Mouse (Mus musculus) Muller cell, postnatal 12 days (primary cell): ENCODE data around the gene Fbxw4.

ENCODE experiments used
- DNase-seq: peaks from one replicate; pipeline ENCODE4 v3.0.0-alpha.2; 2015; ENCODE audit errors: inconsistent ontology term

Fbxw4 gene

DNA sequence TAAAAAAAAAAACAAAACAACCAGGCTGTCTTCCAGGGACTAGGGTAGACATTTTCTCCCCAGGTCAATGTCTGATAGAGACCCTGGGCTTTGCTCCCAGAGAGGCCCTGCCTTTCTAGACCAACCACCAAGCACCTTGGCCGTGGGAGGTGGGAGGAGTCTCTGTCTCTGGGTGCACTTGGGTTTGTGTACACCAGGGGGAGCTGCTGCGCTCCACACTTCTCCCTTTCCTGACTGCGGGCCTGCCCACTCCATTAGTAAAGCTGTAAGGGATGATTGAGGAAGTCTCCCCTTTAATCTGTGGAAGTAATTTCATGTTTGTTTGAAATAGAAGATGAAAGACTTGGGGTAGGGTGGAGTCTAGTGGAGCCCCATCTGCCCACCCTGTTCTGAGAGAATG is 78.9 kb downstream of the Fbxw4 start:
- peak; percentile 79 for DNase-seq

GRCm38 (mm10) chr19:45580235-45580634 is 79.9 kb downstream of the Fbxw4 start:
- peak; percentile 22 for DNase-seq

DNA sequence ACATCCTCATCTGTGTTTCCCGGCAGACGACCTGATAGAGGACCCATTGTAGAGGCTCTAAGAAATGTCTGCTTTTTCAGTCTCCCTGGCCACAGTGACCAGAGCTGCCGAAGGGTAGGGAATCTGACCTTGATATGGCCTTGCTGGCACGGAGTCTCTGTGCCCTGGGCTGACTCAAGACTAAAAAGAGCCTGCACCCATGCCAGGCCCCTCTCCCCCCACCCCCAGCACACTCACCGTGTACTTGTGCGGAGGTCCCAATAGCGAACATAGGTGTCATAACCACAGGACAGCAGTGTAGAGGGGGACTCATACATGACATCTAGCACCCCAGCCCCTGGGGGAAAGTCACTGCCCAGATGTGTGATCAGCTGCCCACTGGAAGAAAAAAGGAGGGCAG is 80.7 kb downstream of the Fbxw4 start:
- no peak for DNase-seq

GRCm38 (mm10) chr19:45578976-45579375 is 81.1 kb downstream of the Fbxw4 start:
- no peak for DNase-seq

GRCm38 (mm10) chr19:45577141-45577750 is 82.9 kb downstream of the Fbxw4 start:
- no peak for DNase-seq

DNA sequence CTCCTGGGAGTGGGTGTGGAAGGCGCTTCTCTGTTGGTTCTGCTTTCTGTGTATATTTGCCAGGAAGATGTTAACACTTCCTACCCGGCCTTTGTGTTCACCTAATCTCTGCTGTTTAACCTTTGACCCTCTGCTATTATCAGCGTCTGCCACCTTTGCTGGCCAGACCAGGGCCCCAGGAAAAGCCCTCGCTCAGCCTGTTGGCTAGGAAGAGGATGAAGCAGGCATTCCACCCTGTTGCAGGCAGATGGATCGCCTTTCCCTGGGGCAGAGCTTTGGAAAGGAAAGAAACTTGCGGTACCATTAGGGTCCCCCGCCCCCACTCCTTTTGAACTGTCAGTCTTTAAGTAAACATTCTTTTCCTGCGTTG is 84.5 kb downstream of the Fbxw4 start:
- DNase-seq = no peak

DNA sequence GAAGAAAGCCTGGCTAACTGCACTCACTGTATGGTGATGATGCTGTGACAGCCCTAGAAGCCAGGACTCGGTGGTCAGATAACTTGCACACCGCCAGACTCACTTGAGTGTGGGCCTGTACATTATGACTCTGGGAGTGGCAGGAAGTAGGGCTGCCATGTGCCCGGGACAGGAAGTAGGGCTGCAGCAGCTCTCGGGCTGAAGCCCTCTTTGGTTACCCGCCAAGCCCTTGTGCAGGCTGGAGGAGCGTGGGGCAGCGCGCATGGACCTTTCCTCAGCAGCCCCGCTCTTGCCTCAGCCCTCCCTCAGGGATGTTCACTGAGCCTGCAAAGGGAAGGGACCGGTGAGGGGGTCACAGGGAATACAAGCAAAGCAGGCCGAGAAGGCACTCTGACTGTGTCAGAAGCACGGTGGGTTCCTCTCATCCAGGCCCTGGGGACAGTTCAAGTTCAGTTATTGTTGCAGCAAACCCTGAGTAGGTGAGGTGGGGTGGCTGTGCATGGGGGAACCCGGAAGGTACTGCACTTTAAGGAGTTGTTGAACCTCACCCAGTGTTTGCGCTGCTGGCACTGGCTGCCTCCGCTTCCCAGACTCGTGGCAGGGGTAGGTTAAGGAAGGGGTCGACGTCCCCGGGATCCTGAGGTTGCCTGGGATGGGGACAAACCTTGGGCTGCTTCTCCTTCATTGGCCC is 85.0 kb downstream of the Fbxw4 start:
- no peak for DNase-seq

GRCm38 (mm10) chr19:45574339-45574898 is 85.7 kb downstream of the Fbxw4 start:
- DNase-seq = no peak

- peak; percentile 81 for DNase-seq
These were observed 86.2 kb downstream of the Fbxw4 start for GRCm38 (mm10) chr19:45573861-45574267.

- no peak for DNase-seq
These were observed 87.1 kb downstream of the Fbxw4 start for GRCm38 (mm10) chr19:45573033-45573432.

- DNase-seq = no peak
These were observed 92.7 kb downstream of the Fbxw4 start for GRCm38 (mm10) chr19:45567367-45567766.

DNA sequence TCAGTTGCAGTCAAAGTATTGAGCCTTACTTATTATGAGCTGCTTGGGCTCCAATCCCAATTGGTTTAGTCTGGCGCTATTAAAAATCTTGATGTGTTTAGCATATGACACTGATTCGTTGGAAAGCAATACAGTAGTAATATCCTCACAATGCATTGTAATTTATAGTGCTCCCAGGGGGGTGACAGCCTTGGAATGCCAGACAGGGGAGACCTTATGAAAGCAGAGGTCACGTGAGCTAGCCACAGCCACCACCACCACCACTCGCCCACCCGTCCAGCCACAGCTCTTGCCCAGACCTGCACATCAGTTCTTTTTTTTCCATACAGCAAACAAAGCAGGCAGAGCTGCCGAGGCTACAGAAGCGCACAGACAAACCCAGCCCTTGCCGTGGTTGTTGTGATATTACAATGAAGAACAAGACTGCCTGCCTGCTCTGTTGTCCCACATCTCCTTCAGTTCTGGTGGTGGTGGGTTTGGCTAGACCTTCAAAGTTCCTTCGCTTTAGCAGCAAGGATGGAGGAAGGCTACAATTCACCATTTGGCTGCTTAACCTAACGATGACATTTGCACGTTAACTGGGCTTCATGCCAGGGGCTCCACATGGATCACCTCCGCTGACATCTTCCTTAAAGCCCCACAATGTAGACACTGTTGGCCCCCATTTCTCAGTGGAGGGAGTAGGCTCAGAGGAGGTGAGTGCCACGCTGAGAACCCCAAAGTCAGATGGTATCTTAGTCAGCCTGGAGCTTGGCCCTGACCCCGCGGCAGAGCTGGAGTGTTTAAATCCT is 94.0 kb downstream of the Fbxw4 start:
- DNase-seq = no peak

- DNase-seq = peak; percentile 81
These were observed 99.8 kb downstream of the Fbxw4 start, which contains the start of the genes Poll and Gm17018 for GRCm38 (mm10) chr19:45560153-45560890. Gene Poll, minus strand, starts transcription at chr19:45560531. Gene Gm17018, plus strand, starts transcription at chr19:45560615.

DNA sequence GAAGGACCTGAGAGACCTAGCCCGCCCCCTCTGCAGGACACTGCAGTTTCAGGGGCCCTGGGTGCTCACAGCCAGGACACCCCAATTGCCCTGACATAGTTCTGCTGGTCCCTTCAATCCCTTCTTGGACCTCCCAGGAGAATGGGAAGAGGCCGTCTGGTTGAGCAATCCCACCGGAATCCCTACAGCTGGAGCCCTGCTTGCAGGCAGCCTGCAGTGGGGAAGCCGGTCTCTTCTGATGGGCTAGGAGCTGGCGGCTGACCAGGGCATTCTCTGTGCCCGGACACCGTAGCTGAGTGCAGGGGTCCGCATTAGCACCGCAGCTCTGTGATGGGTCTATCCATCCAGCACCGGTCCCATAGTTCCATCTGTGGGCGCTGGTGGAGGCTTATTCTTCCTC is 106.0 kb downstream of the Fbxw4 start:
- no peak for DNase-seq

- DNase-seq = no peak
These were observed 107.9 kb downstream of the Fbxw4 start for GRCm38 (mm10) chr19:45552187-45552586.

DNA sequence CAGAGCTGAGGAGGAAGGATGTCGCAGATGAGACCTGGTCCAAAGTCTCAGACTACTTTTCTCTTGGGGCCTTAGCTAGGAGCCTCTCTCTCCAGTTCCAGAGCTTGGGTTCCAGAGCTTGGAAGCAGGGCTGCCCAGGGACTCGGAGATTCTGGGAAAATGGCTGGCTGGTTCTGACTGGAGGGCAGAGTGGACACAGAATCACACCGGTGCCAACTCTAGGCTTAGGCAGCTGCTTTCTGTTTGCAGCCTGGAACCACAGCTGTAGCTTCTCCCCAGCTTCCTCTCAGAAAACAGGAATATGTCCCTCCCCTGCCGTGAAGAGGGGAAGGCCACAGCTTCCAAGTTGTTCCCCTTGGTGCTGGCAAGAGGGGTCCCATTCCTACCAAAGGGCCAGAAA is 110.2 kb downstream of the Fbxw4 start:
- DNase-seq = no peak

- no peak for DNase-seq
These were observed 110.8 kb downstream of the Fbxw4 start for GRCm38 (mm10) chr19:45549128-45549915.

GRCm38 (mm10) chr19:45548196-45548595 is 111.9 kb downstream of the Fbxw4 start:
- DNase-seq = peak; percentile 16

- peak; percentile 84 for DNase-seq
These were observed 115.2 kb downstream of the Fbxw4 start for GRCm38 (mm10) chr19:45544925-45545321.

GRCm38 (mm10) chr19:45544152-45544924 is 115.8 kb downstream of the Fbxw4 start:
- DNase-seq = no peak
